Mouse (Mus musculus) small intestine, adult 2 months (tissue): Measurements from ENCODE around the gene Gimap8.

Experiments
- CTCF ChIP-seq: fragments of 200-500 bp; IDR thresholded peaks from 2 replicates; pipeline ENCODE4 v1.5.1; 2012; ENCODE audit warnings: low read depth, mild to moderate bottlenecking, control low read depth, inconsistent platforms, low read length, moderate library complexity, mixed read lengths; ENCODE audit not compliant: insufficient replicate concordance, insufficient read length; ENCODE audit errors: extremely low read depth
- POLR2A ChIP-seq: fragments of 200-500 bp; IDR thresholded peaks from 2 replicates; pipeline ENCODE4 v1.6.1; 2012; ENCODE audit warnings: low read depth, mild to moderate bottlenecking, control low read depth, inconsistent platforms, low read length, moderate library complexity

- TF ChIP-seq CTCF (no peak), POLR2A (no peak)
Measured at GRCm38 (mm10) chr6:48677492-48678345, 30.7 kb downstream of the Gimap8 start.
